Mouse (Mus musculus) megakaryocyte, adult 5-6 weeks (primary cell): ENCODE measurements around the gene Gramd1a. TPM values are rescaled to one million over a fixed set of nuclear protein-coding genes. Genes with fewer than 3 reads are reported as not detected.

Experiments used
- ATAC-seq: 2 replicates; pipeline ENCODE4 v1.8.0; 2016; ENCODE audit warnings: mild to moderate bottlenecking, inconsistent platforms; ENCODE audit not compliant: poor library complexity, severe bottlenecking
- total RNA-seq, 2 experiments: library from RNA; stranded (forward) in 1 of 2; stranded (reverse) in 1 of 2; fragments of 153-499, 151-499 nt in 1 of 2; fragments of 221-1000, 200-1000 nt in 1 of 2; gene quantifications; 2 replicates each; pipeline versions ENCODE4 v1.2.3 to v1.2.4; 2015 to 2017

The Gramd1a gene
- total RNA-seq, 2 experiments from 2014 or later: 35.3 to 76.0 TPM

DNA sequence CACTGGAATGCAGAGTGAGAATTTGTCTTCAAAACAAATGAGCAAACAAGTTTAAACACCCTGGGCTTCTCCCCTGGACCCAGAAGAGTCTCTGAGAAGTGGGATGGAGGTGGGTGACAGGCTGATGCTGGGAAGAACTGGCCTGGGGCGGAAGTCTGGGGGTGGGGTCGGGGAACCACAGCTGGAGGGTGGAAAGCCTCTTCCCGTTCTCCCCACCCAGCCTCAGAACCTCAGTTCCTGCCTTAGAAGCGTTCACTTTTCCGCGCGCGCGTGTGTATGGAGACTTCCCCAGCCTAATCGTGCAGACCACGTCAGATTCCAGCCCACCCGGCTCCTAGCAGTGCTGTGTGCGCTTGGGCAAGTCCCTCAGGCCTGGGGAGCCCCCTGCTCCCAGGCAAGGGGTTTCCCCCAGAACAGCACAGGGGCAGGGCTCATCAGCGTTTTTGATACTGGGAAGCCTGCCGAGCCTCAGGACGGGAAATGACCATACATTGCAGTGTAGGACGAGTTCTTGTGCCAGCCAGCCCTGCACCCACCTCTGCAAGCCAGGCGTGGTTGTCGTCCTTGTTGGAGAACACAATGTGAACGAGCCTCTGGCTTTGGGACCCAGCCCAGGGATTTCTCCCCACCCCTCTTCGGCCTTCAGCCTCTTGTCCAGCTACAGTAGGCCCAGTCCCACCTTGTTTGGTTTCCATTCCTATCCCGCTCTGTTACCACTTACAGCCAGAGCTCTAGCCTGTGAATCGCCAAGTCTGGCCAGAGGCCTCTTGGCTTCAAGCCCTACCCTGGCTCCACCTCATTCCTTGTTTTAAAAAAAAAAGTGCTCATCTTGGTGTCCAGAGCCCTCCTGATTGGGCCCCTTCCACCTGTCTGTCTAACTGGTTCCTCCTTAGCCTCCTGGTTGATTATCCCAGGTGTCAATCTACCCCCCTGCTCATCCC is 4.1 kb downstream of the Gramd1a start:
- ATAC-seq: peak; percentile 36

- peak; percentile 68 for ATAC-seq
Measured at GRCm38 (mm10) chr7:31150566-31151300, 5.0 kb downstream of the Gramd1a start.

DNA sequence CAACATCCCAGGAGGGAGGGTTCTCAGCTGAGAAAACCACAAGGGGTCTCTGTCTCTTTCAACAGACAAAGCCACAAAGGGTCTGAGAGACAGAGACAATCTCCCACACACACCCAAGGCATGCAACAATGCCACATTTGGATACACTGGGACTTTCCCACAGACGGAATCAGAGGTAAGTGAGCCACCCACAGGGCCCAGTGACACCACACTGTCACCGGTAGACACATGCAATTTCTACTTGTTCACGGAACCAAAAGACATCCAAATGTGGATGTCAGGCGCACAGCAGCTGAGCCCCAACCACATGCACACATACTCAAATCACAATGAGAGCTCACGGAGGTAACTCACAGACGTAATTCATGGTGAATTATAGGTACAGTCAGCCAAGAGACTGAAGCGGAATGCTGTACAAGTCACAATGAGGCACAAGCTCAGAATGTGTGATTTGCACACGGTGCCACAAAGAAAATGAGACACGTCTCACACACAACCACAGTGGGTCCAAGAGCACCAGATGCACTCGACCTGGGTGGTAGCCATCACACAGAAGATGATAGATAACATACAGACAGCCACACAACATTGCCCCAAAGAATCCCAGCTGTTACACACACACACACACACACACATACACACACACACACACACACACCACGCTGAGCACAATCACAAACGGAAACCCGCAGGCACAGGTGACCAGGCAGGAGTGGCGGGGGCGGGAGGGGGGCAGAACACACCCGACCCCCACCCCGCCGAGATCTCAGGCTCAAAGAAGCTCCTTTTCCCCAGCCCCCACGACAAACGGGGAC is 5.7 kb downstream of the Gramd1a start:
- no peak for ATAC-seq

GRCm38 (mm10) chr7:31149271-31149670 is 6.4 kb downstream of the Gramd1a start:
- no peak for ATAC-seq

GRCm38 (mm10) chr7:31148756-31149155 is 6.9 kb downstream of the Gramd1a start:
- peak; percentile 81 for ATAC-seq

DNA sequence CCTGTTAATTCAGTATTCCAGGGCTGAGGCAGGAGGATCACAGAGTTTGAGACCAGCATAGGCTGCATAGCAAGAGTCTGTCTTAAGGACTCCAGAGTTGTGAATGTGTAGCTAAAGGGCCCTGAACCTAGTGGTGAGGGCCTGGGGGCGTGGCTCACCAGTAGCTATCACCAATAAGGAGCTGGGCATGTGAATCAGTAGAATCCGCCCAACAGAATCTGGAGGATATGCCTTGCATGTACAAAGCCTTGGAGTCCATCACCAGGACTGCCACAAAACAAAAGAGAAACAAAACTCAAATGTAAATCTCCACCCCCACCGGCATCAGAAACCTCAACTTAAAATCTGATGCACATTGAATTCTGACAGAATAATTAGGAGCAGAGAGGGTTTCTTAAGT is 7.6 kb downstream of the Gramd1a start:
- ATAC-seq: no peak

- ATAC-seq: no peak
Measured at GRCm38 (mm10) chr7:31145596-31146160, 10.0 kb downstream of the Gramd1a start.

DNA sequence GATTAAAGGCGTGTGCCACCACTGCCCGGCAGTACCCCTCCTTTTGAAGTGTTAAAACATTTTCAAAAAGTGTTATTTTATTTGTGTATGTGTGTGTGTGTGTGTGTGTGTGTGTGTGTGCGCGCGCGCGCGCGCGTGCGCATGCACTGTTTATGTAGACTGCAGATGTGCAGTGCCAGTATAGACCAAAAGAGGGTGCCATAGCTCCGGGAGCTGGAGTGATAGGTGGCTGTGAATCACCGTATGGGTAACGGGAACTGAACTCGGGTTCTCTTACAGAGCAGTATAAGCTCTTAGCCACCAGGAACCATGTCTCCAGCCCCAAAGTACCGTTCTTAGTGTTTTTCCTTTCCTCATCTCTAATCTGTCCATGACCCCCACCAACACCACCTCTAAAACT is 10.8 kb downstream of the Gramd1a start:
- ATAC-seq: no peak

- no peak for ATAC-seq
Measured at GRCm38 (mm10) chr7:31140941-31141340, 14.8 kb downstream of the Gramd1a start.

DNA sequence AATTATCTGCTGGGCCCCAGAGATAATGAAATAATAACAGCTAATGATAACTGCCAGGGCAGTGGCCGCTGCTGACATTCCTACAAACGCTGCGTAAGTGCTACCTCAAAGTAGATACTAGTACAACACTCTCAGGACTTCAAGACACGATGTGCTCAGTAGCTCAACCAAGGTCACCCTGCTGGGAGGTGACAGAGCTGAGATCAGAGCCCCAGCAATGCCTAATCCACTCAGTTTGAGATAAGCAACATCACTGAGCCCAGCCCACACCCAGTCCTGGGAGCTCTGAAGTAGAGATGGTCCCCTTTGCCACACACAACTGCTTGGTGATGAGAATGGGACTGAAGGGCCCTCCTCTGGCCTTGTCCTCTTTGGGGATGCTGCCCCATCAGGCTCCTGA is 15.4 kb downstream of the Gramd1a start:
- ATAC-seq: no peak

DNA sequence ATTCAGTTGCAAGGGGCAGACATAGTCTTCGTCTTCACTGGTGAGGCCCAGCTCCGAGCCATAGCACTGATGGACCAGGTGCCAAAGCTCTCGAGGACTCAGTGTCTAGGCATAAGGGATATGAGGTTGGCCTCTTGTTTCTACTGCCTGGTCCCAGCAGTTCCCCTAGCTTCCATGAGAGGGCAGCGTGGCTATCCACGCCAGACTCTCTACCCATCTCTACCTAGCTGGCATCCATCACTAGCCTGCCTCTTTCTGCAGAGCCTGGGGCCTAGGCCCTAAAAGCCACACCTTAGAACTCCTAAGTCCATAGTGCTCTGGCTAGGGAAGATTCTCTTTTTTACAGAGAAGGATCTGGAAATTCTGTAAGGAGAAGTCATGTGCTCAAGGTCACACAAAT is 15.9 kb downstream of the Gramd1a start:
- peak; percentile 93 for ATAC-seq

- no peak for ATAC-seq
Measured at GRCm38 (mm10) chr7:31135717-31136116, 20.0 kb downstream of the Gramd1a start.

DNA sequence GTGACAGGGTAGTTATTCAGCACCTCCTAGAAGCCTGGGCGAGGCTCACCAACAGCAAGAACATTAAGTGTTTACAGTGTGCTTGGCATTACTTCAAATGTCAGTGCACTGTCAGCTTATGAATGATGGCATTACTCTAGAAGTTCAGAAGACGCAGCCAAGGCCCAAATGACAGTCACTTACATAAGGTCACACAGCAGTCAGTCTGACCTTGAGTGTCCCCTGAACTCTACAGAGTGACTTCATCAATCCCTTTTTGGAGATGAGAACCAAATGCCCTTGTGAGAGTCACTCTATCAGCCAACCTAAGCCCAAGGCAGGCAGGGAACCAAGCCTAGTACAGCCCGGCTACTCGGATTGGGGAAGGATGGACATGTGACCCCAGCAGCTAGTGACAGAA is 23.8 kb downstream of the Gramd1a start:
- ATAC-seq: no peak

DNA sequence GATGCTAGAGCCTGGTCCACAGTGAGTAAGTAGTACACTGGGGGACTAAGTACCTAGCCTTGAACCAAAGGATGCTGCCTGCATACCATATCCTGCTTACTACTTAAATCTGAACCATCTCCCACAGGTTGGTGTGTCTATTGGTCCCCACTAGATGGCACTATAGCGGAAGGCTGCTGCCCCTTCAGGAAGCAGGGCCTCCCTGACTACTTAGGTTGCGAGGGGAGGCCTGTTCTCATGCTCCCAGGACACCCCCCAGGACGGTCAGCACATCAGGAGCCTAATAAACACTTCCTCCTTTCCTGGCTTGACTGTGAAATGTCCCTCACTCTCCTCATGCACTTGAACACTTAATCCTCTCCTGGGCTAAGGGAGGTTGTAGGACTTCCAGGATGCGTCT is 24.9 kb downstream of the Gramd1a start:
- peak; percentile 75 for ATAC-seq

GRCm38 (mm10) chr7:31130197-31130596 is 25.5 kb downstream of the Gramd1a start:
- ATAC-seq: no peak

- ATAC-seq: no peak
Measured at GRCm38 (mm10) chr7:31128157-31128705, 27.5 kb downstream of the Gramd1a start.

GRCm38 (mm10) chr7:31126851-31127724 is 28.6 kb downstream of the Gramd1a start, which contains the start of gene Scn1b:
Gene Scn1b, minus strand, starts transcription at chr7:31127003.
- peak; percentile 23; the same call in 1 of the 2 replicates for ATAC-seq

- ATAC-seq: no peak
Measured at GRCm38 (mm10) chr7:31126211-31126751, 29.4 kb downstream of the Gramd1a start.

DNA sequence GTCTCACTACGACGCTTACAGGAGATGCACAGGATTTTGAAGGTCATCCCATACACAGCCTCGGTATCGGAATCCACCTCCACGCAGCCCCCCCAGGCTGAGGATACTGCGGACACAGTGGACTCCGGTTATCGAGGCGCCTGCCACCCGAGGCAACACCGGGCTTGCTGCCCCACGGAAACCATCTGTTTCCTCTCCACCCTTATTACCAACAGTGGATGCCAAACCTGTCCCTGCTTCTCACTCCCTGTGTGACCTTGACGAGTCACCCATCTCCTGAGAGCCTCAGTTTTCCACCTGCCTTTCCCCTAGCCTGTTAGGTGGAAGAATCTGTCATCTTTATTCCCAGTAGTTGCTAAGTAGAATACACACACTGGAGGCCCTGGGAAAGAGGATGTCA is 30.6 kb downstream of the Gramd1a start:
- ATAC-seq: 0 out of 2 replicates have a peak, but pooled peaks have one; percentile 24
